Mouse (Mus musculus) CD4-positive, CD25-positive, alpha-beta regulatory T cell, adult 2 months (primary cell): Measurements from ENCODE around the gene Hagh.

Experiments used
- DNase-seq: peaks from one replicate; pipeline ENCODE4 v3.0.0-alpha.2; 2012; ENCODE audit warnings: low read depth, low spot score

Gene Hagh

DNA sequence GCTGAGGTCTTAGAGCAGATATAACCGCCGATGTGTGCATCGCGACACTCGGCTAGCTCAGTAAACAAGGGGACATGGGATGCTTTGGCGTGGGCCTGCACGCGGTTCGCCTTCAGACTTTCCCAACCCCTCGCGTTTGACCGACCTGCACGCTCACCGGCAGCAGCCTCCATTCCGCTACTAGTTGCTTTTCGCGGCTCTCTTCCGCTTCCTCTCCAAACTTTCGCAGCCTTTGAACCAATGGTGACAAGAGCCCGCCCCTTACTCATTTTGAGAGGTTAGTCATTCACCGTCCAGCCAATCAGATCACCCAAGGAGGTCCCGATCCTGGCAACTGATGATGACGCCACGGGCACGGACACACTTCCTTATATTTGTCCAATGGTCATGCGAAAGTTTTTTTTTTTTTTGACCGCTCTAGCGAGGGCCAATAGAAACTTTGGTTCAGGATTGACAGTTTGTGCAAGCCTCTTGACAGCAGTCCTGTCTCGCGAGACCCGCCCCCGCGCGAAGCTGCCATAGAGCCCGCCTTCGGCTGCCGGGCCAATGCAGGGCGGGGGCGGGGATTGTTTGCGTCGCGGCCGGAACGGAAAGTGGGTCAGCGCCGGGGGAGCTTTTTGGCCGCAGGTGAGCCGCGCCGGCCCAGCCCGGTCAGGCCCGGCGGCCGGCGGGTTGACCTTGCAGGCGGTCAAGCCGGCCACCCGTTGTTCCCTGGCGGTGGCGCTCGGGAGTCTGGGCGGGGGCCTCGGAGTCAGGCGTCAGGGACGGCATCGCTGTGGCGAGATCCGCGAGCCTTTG lies 46.4 kb downstream of the Hagh start, which contains the start of the genes Nubp2 and Spsb3:
Gene Nubp2 (minus strand): TSS at position 216 of the 798 bp plus-strand sequence.
Gene Spsb3 (plus strand): TSS at position 510 of the 798 bp plus-strand sequence.
- DNase-seq: peak; percentile 98

DNA sequence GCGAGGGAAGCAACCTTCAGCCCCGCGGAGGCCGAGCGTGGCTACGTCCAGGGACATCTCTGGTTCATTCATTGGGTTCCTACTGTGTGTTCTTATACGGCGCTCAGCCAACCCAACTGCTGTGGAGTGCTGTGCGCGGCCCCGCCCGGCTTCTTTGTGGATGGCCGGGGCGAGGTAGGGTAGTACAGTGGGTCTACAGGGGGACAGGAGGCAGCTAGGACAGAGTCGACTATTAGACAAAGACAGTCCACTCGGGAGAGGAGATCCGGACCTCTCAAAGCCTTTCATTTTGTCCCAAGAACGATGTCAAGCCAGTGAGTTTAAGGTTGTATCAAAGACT lies 47.0 kb downstream of the Hagh start:
- no peak for DNase-seq

DNA sequence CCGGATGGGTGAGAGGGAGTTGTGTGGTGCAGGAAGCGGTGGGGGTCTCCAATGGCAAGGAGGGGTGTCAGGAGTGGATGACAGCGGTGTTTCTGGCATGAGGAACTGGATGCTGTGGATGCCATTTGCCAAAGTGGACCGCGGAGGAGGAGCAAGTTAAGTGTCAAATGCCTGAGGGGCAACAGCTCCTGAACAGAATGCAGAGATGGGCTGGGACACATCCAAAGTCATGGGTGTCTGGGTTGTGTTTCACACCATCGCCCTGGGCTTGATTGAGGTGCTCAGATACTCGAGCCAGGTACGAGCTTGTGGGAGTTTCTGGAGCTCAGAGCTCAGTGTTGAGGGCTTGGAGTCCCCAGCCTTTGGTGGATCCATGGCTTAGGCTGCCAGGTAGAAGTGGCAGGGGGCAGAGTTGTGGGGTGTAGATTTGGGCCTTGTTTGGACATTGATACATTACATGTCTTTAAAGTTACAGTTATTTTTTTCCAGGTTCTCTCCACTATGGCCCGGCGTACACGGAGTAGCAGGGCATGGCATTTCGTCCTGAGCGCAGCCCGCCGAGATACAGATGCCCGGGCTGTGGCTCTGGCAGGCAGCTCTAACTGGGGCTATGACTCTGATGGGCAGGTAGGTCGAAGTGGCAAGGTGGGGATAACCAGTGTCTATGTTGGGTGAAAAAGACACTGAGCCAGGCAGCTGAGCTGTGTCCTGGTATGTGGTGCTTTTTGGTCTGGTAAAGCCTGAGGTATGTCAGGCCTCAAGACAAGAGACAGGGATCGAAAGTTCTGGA lies 47.5 kb downstream of the Hagh start:
- DNase-seq: peak; percentile 37

DNA sequence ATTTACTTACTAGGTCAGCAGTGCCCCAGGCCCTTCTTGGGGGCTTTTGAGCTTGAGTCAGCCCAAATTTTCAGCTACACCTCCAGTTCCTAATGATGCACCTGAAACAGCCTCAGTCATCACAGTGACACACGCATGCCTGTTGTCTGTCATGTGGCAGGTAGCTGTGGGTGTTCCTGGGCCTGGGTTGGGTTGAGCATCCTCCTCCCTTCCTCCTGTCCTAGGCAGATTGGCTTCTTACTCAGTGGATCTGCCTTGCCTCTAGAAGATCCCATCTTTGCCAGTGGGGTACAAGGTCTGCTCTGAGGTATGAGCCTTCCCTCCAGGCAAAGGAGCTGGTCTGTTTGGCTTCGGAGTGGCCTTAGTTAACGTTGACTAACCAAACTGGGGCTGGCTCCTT lies 48.9 kb downstream of the Hagh start:
- no peak for DNase-seq

DNA sequence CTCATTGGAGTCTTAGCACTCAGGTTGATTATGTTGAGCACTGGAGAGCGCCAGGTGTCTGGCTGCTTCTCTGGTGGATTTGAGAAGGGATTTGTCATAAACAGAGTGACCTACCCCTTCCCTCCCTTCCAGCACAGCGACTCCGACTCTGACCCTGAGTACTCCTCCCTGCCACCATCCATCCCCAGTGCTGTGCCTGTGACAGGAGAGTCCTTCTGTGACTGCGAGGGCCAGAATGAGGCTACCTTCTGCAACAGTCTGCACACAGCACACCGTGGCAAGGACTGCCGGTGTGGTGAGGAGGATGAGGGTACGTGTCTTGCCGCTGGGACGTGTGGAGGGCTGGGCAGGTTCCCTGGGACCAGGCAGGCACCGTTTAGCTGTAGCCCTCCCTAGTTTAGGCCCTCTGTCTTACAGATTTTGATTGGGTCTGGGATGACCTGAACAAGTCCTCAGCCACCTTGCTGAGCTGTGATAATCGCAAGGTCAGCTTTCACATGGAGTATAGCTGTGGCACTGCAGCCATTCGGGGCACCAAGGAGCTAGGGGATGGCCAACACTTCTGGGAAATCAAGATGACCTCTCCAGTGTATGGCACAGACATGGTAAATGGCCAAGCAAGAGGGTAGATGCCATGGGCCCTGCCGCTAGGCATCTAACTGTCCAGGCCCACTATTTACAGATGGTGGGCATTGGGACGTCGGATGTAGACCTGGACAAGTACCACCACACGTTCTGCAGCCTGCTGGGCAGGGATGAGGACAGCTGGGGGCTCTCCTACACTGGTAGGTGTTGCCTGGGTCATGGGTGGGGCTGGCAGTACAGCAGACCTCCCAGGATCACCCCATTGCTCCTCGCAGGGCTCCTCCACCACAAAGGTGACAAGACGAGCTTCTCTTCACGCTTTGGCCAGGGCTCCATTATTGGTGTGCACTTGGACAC lies 50.5 kb downstream of the Hagh start:
- DNase-seq: no peak

DNA sequence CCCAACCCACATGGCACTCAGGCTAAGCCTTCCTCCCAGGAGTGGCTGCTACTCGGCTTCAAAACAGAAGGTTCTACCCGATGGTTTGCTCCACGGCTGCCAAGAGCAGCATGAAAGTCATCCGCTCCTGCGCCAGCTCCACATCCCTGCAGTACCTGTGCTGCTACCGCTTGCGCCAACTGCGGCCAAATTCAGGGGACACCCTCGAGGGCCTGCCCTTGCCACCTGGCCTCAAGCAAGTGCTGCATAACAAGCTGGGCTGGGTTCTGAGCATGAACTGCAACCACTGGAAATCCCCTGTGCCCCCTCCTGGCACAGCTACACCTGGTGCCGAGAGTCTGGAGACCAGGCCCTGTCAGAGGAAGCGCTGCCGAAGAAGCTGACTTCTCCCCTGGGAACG lies 51.4 kb downstream of the Hagh start:
- no peak for DNase-seq

DNA sequence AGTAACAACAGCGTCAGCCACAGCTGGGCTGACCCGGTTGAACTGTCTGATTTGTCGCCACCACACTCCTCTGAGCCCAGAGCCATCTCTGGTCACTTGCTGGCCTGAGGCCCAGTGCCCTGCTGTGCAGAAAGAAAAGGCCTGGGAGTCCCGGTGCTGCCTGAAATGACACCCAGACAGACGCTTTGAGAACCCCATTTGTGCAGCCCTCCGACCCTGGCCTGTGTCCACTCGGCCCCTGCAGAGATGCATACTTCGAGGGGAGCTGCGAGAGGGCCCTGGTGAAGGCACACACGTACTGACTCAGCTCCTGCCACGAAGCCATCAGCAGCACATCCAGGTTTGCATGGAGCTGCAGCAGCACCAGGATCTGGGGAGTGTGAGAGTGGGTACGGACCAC lies 52.8 kb downstream of the Hagh start:
- DNase-seq: no peak

DNA sequence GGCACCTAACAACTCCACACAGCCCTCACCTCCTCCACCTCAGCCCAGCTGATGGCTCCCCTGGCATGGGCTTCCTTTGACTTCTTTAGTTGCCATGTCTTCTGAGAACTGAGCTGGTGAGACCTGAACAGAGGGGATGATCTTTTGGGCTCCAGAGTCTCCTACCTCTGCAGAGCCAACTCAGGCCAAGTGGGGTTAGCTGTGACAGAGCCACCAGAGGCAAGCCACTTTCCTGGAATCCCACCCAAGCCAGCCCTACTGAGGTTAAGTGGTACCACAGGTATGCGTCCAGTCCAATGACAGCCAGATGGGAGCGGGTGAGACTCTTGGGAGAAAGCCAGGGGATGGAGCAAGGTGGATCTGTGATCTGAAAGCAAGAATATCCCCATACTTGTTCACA lies 53.3 kb downstream of the Hagh start:
- no peak for DNase-seq

DNA sequence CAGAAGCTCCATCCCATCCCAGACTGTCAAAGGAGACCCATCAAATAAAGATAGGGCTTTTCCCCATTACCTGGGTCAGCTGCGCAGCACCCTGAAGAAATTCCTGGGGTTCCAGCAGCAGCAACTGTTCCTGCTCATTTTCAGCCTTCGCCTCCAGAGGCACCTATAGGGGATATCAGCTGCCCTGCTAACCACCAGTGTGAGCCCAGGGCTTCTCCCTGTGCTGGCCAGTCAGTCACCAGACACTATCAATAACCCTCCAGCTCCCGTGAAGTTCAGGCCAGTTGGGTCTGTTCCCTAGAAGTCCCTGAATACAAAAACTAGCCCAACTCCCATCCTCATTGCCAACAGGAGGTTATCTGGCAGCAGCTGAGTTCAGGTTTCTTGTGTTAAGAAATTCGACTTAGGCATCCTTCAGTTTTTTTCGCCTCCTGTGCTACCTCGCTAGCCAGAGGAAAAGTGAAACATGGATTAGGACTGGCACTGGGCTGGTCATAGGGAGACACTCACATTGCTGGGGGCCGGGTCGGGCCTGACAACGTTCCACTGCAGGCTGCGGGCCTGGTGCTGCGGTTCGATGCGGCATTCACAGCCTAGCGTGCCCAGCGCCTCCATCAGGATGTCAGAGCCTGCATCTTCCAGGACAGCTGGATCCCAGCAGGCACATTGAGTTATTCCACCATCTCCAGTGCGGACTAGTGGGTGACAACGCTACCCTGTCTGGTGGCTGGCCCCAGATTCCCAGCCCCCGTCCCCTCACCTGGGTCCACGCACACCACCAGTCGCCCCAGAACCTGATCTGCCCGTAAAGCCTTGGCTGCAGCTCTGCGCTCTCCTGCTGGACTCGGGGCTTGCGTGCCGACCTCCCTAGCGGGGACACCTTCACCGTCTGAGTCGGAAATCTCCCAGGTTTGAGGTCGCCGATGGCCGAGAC lies 54.4 kb downstream of the Hagh start:
- DNase-seq: no peak

DNA sequence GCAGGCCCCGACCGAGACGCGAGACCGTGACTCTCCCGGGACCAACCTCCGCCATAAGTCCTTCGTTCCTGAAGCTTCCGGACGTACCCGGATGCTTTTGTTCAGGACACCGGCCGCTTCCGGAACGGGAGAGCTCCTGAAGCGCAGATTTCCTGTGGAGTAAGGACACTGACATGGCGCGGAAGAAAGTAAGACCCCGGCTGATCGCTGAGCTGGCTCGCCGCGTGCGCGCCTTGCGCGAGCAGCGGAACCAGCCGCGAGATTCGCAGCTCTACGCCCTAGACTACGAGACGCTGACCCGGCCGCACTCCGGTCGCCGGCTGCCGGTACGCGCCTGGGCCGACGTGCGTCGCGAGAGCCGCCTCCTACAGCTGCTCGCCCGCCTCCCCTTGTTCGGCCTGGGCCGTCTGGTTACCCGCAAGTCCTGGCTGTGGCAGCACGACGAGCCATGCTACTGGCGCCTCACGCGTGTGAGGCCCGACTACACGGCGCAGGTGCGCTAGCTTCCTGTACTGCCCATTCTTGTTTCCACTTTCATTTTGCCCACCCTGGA lies 55.1 kb downstream of the Hagh start, which contains the start of the genes Eme2 and Mrps34:
Gene Eme2 (minus strand): TSS at position 93 of the 553 bp plus-strand sequence.
Gene Mrps34 (plus strand): TSS at position 122 of the 553 bp plus-strand sequence.
- DNase-seq: peak; percentile 85

DNA sequence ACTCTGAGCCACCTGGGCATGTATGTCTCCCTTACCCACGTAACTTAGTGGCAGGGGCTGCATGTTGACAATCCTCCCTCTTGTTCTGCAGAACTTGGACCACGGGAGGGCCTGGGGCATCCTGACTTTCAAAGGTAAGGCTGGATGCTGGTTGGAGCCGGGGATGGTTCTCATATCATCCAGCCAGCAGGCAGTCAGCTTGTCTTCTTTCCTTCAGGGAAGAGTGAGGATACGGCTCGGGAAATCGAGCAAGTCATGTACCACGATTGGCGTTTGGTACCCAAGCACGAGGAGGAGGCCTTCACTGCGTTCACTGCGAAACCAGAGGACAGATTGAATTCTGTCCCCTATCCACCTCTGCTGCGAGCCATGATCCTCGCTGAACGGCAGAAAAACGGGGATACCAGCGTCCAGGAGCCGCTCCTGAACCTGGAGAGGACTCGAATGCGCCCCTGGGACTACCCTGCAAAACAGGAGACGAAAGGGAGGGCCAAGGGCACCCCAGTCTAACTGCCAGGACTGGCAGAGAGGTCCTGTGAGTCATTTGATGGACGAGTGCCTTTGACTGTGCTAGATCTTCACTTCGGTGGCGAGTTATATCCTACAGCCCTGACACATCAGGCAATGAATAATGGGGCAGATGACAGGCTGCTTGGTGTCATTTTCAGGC lies 55.8 kb downstream of the Hagh start:
- DNase-seq: no peak

DNA sequence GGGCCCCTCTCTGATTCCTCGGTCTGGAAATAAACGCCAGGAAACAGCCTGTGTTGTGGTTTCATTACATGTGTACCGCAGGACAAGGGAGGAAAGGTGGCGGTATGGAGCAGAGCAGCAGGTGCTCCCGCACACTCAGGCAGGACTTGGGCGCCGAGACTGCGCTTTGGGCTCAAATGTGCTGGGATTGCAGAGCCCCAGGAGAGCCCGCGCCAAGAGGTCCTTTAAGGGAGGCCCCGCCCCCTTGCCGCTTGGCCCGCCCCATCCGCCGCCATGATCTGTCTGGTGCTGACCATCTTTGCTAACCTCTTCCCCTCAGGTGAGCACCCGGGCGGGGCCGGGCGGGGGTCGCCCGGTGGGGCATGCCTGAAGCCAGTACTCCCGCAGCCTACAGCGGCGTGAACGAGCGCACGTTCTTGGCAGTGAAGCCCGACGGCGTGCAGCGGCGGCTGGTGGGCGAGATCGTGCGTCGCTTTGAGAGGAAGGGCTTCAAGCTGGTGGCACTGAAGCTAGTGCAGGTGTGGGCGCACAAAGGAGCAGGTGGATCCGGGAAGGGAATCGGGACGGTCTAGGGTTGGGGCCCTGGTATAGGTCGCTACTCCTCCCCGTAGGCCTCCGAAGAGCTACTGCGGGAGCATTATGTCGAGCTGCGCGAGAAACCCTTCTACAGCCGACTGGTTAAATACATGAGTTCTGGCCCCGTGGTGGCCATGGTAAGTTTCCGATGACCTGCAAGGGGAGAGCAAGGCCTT lies 56.5 kb downstream of the Hagh start, which contains the start of gene Nme3:
Gene Nme3 (plus strand): TSS at position 260 of the 752 bp plus-strand sequence.
- DNase-seq: peak; percentile 80

DNA sequence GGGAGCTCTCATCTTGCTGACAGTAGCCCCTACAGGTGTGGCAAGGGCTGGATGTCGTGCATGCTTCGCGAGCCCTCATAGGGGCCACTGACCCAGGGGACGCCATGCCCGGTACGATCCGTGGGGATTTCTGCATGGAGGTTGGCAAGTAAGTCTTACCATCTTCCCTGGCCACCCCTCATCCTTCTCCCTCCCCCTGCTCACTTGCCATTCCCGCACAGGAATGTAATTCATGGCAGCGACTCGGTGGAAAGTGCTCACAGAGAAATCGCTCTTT lies 57.0 kb downstream of the Hagh start:
- no peak for DNase-seq

DNA sequence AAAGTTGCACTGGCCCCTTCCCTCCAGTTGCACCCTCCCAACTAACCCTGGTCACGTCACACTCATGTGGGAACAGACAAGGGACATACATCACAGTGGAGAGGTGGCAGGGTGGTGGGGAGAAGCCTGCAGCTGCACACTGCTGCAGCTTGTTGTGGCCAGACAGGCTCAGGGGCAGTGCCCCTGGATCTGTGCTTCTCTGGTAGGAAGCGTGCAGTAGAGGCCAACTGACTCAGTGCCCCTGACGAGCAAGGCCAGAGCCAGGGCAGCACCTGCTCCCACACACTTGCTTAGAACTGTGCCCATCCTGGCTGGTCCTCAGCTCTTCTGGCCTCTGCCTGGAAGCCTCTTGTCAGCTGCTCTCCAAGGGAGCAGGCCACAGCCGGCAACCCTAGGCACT lies 57.7 kb downstream of the Hagh start:
- DNase-seq: no peak

DNA sequence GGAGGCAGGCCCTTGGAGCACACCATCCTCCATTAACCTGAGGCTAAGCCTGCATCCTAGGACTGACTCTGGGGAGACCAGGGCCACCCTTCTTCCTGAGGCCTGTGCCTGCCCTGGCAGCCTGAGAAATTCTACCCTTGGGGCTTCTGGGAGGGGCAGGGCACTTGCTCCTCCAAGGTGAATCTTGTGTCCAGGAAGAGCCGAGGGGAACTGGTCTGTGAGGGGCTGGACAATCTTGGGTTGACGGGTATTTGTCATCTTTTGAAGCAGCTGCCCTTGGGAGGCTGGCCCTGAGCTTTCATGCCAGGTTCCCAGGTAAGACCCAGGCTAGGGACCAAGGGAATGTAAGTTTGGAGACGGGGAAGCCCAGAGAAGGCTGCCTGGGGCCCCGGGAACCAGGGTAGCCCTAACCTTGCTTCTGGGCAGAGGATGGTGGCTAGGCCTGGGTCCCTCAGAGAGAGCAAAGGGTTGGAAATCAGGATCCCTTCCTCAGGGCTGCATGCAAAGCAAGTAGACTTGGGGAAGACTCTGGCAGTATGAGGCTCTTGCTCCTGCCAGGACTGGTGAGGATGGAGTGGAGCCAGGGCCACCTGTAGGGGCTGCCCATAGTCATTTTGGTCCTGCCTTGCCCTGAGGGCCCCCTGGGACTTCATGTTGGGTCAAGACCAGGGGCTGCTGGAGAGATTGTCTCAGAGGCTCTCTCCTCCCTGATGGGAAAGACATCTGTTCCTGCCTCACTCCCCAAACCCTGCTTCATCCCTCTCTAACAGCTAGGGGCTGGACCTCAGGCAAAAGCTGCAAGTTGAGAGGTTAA lies 58.3 kb downstream of the Hagh start:
- DNase-seq: no peak

DNA sequence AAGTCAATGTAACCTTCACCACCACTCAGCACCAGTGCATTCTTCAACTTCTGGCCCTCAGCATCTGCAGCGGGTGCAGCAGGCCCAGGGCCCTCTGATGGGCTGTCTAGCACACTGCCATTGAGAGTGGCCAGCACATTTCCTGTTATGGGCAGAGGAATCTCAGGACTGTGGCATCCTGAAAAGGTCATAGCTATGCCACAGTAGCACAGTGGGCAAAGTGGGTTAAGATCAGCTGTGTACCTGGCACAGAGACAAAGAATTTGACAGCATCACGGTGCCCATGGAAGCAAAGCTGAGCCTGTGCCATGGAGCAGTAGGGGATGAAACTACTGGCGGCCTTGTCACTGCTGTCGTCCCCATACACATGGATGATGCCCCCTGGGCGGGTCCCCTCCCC lies 59.2 kb downstream of the Hagh start:
- no peak for DNase-seq

DNA sequence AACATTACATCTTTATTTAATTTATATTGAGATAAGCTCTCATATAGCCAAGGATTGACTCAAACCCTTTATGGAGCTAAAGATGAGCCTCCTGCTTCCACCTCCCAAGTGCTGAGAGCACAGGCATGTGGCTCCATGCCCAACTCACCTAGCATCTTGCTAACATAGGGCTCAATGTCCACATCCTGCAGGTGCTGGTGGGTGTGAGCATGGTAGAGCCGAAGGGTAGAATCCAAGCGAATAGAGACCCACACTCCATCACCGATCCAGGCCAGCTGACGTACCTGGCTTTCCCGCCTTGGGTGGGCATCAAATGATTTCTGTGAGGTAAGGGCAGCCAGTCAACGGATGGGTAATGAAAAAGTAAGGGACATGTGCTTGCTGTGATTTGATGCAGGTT lies 60.1 kb downstream of the Hagh start:
- no peak for DNase-seq

DNA sequence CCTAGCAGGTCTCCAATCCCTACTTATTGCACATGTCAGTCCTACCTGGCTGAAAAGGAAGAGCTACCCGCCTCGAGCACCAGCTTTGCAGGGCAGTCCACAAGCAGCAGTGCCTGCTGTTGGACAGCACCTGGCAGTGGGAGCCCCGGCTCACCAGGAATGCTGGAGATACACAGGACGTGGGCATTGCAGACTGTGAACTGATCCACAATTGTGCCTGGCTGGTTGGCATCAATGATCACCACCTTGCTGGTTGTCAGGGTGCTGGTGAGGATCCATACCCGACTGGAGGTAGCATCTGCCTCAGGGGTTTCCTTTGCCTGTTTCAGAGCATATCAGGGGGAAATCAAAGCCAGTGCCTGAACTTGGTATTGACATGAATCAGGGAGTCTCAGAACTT lies 62.2 kb downstream of the Hagh start:
- no peak for DNase-seq
